Mouse (Mus musculus): ENCODE data around the gene Vopp1.

DNA sequence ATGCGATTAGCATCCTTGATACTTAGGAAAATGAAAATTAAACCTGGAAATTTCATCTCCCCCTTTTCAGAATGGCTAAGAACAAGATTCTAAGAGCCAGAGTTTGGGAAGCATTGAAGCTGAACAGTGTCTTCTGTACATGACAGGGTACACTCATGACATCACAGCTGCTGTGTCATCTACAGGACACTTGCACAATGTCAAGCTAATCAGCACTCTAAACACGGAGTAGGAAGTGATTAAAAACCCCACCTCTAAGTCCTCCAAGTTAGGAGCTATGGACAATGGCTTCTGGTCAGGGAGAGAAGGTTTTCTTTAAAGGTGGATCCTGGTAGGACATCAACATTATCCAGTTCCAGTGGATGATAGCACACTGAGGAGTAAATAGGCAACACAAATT, 21.8 kb downstream of the Vopp1 start:
- TF ChIP-seq CTCF (IDR thresholded peaks at IDR 0.05; ENCODE audit: control insufficient read depth, insufficient read depth, insufficient read length) (no peak), FOSL1 (IDR thresholded peaks at IDR 0.05; ENCODE audit: insufficient read depth, low read length, poor library complexity, severe bottlenecking) (no peak), MAX (IDR thresholded peaks at IDR 0.05) (no peak), CEBPB (IDR thresholded peaks at IDR 0.05; ENCODE audit: low read depth) (no peak), USF1 (IDR thresholded peaks at IDR 0.05; ENCODE audit: low read depth) (no peak), MYOG (IDR thresholded peaks at IDR 0.05; ENCODE audit: control insufficient read depth, extremely low read depth, insufficient read length) (no peak)

Measured in C2C12 (cell line).